Mouse (Mus musculus) fibroblast of lung, adult 2 months (primary cell): ENCODE data around the gene Lrrc71.

ENCODE experiments used
- DNase-seq: peaks from one replicate; pipeline ENCODE4 v3.0.0-alpha.2; 2011; ENCODE audit warnings: low read depth

Lrrc71 gene

DNA sequence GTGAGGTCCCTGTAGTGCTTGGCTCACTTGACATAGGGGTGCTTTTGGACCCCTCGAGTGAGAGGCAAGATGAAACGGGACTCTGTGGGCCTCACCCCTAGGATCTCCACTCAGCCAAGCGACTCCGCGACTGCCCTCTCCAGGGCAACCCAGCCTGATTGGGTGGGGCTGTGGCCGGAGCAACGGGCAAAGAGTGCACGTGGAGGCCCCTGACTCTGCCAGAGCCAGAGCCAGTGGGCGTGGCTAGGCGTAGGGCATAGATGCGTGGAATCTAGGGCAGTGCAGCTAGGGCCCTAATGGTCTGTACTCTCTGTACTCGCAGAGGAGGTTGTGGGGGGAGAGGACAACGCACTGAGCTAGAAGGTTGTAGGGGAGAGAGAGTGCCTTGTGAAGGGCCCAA, at the start of gene Lrrc71:
TSS of gene Lrrc71 (minus strand) at position 195 of the 400 bp plus-strand sequence.
- no peak for DNase-seq

GRCm38 (mm10) chr3:87796736-87797334, 48.4 kb upstream of the Lrrc71 start, which contains the start of gene Insrr:
Insrr (plus strand) TSS chr3:87796951.
- DNase-seq = no peak

- DNase-seq = peak; percentile 4
Measured at GRCm38 (mm10) chr3:87795336-87796277, 47.2 kb upstream of the Lrrc71 start.

DNA sequence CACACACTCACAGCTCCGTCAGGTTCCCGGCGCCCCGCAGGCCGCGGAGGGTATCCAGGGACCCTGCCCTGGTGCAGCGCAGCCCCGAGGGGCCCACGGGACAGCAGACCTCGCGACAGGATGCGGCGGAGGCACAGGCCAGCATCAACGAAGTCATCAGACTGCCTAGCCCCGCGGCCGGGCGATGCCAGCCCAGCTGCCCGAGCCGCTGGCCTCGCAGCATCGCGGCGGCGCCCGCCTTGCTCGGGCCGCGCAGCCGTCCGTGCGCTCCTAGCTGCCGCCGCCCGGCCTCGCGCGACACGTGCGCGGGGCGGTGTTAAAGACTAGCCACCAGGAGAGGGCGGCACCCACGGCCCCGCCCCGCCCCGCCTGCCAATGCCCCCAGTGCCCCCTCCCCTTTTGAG, 46.5 kb upstream of the Lrrc71 start, which contains the start of gene Ntrk1:
TSS of gene Ntrk1 (minus strand) at position 241 of the 404 bp plus-strand sequence.
- DNase-seq = no peak

DNA sequence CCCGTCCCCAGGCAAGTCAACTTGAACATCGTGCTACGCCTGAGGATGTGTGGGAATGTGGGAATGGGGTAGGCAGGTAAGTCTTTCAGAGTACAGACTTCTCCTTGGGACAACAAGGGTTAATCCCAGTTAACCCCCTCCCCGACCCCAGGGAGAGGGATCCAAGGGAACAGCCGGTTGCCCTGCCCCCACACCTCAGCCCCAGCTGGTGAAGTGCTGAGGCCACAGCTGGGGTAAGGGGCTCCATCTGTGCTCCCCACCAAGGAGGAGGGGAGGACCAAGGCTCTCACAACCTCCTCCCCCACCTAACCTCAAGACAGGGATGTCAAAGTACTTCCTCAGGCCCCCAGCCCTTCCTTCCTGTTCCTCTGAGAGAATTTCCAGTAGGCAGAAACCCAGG, 41.3 kb upstream of the Lrrc71 start:
- DNase-seq = no peak

- no peak for DNase-seq
Measured at GRCm38 (mm10) chr3:87789248-87789647, 40.8 kb upstream of the Lrrc71 start.

DNA sequence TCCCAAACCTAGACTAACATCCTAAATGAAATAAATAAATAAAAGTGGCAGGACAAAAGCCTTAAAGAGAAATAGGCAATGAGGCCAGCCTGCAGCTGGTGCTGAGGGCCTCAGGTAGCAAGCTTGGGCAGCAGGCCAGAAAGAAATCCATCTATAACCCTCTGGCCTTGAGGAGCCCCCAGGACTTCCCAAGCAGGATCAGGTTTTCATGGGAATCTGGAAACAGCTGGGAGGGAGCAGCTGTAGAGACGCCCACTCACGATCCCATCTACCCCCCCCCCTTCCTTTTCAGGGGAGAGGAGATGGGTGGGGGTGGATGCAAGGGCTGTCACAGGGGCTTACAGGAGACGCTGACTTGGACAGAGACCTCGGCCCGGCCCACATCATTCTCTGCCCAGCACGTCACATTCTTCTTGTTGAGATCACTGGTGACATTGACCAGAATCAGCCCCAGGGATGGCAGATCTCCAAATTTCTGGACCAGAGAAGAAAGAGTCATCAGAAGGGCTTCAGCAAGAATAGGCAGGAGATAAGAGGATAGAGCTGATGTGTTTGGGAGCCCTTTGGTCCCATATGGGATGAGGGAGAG, 37.3 kb upstream of the Lrrc71 start:
- no peak for DNase-seq

GRCm38 (mm10) chr3:87785156-87785555, 36.7 kb upstream of the Lrrc71 start:
- DNase-seq = no peak

DNA sequence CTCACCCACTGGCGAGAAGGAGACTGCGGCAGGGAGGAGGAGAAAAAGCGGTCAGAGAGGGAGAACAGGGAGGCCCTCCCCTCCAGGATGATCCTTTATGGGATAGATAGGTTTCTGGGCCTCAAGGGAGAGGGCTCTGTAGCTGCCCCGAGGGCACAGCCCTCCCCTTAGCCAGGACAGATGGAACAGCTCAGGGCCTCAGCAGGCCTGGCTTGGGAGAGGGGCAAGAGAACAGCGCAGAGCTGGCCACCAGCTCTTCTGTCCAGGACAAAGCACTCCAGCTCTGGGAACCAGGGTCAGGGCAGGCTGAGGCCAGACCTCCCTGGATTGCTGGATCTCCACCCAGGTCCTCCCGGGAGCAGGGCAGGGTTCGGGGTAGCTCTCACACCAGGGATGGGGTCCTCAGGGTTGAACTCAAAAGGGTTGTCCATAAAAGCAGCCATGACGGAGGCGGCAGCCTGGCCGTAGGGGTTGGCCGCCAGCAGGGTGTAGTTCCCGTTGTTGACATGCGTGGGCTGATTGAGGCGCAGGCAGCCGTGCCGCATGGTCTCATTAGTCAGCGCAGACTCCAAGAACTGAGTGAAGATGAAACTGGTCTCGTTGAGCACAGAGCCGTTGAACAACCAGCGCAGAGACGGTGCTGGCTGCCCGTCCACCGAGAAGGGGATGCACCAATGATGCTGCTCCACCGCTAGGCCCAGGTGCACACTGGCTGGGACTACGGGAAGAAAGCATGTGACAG, 35.0 kb upstream of the Lrrc71 start:
- no peak for DNase-seq

GRCm38 (mm10) chr3:87779086-87779485, 30.7 kb upstream of the Lrrc71 start:
- DNase-seq = no peak

GRCm38 (mm10) chr3:87778283-87778682, 29.9 kb upstream of the Lrrc71 start:
- DNase-seq = no peak

DNA sequence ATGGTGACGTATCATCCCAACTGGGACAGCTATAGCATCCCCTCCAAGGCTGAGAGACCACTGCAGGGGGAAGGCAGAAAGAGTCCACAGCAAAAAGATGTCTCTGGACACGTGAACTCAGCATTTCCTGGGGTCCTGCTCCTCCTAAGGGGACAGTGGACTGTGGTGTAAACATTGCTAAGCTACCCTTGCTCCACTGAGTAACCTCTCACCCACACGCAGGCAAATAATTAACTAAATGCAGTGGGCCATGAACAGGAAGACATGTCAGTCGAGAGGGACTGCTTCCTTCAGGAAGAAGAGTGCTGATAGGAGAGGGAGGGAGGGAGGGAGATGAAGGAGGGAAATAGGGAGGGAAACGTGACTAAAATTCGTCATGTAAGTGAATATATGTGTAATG, 22.7 kb upstream of the Lrrc71 start:
- DNase-seq = no peak

DNA sequence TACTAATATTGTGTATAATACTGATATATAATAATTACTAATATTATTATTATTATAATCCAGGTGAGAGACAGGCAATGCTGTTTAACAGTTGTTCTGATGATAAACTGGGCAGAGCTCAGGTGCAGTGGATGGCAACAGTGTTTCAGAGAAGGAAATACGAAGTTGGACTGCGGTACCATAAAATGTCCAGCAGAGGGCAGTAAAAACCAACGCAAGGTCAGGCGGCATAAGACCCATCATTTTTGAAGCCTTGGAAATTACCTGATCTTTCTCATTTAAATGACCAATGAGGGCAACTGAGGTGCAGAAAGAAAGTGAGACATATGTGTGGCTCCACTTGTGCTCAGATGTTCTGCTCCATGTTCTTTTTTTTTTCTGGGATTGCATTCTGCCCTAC, 21.9 kb upstream of the Lrrc71 start:
- no peak for DNase-seq

DNA sequence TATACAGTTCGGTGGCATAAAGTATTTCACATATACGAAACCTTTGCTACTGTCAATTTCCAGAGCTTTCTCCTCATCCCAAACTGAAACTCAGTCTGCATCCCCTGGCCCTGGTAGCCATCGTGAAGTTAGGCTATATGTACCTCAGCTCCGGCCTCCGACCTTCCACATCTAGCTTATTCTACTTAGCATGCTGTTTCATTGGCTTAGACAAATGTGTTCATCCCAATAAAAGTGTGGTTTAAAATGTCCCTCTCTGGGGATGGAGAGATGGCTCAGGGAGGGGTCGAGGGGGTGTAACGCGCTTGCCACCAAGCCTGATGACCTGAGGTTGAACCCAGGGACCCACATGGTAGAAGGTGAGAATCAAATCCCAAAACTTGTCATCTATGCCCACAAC, 21.1 kb upstream of the Lrrc71 start:
- no peak for DNase-seq

GRCm38 (mm10) chr3:87768844-87769243, 20.4 kb upstream of the Lrrc71 start:
- no peak for DNase-seq

DNA sequence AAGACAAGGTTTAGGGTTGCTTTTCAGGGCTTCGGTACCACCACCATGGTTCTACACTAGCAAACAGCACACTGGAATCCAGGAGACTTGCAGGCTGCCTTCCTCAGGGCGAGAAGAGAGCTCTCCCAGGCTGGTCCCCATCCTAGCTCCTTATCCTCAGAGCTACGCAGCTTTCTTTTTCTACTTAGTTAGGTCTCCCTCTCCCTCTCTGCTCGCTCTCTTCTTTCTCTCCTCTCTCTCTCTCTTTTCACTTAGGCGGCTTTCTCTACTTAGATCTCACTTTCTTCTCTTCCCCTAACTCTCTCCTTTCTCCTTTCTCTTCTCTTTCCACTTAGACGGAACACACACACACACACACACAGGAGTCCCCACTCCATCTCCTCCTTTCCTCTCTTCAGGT, 20.0 kb upstream of the Lrrc71 start:
- no peak for DNase-seq

GRCm38 (mm10) chr3:87767764-87768163, 19.3 kb upstream of the Lrrc71 start:
- no peak for DNase-seq

DNA sequence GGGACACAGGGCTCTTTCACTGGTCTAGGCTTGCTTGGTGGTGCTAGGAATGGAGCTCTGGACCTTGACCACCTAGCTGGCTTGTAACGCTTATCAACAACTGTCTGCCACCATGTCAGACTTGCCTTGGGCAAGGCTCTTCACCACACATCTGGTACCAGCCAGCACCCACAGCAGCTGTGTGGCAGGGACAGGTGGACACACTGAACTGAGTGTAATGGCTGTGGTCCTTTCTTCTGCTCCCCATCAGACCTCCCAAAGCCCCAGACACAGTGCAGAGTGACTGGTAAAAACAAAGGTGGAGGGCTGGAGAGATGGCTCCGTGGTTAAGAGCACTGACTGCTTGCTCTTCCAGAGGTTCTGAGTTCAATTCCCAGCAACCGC, 17.9 kb upstream of the Lrrc71 start:
- DNase-seq = no peak

DNA sequence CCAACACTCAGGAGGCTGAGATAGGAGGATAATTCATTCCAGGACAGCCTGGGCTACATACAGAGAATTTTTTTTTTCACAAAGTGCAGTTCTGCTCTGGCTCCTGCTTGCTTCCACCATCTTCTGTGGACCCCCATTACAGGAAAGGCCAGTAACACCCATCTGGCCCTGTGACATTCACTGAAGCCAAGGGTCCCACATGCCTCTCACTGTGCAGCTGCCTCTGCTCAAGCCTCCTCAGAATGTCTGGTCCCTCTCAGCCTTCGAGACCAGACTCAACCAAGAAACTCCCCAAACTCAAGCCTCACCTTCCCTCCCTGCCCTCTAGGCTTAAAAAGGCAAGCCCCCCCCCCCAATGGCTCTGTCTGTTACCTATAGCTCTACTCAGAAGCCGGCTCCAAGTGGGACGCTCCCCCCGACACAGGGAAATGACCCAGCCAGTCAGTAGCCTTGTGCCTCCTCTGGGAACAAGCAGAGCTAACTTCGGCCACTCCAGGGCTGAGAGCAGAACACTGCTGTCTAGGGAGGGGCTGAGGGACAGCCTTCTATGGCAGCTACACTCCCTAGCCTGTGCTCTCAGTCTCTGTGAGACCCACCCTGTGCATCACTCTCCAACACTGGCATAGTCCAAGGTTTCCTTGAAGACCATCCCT, 17.3 kb upstream of the Lrrc71 start:
- DNase-seq = no peak

DNA sequence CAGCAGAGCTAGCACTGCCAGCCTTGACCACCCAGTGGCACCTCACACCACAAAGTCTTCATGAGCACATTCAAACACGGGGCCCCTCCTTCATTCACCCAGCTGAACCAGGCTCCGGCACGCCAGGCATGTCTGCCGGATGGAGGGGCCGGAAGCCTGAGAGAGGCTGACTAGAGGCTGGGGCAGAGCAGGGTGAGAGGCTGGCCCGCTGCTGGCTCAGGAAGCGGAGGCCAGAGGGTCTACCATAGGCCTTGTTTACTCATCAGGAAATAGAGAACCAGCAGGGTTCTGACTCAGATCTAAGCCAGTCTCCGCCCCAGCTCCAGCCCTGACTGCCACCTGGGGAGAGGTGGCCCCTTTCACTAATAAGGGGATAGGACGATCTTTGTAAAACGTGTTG, 16.7 kb upstream of the Lrrc71 start:
- no peak for DNase-seq

- DNase-seq = no peak
Measured at GRCm38 (mm10) chr3:87764506-87764905, 16.1 kb upstream of the Lrrc71 start.
